ENCODE assay signal across 8 mouse cellular contexts in the genomic region with DNA sequence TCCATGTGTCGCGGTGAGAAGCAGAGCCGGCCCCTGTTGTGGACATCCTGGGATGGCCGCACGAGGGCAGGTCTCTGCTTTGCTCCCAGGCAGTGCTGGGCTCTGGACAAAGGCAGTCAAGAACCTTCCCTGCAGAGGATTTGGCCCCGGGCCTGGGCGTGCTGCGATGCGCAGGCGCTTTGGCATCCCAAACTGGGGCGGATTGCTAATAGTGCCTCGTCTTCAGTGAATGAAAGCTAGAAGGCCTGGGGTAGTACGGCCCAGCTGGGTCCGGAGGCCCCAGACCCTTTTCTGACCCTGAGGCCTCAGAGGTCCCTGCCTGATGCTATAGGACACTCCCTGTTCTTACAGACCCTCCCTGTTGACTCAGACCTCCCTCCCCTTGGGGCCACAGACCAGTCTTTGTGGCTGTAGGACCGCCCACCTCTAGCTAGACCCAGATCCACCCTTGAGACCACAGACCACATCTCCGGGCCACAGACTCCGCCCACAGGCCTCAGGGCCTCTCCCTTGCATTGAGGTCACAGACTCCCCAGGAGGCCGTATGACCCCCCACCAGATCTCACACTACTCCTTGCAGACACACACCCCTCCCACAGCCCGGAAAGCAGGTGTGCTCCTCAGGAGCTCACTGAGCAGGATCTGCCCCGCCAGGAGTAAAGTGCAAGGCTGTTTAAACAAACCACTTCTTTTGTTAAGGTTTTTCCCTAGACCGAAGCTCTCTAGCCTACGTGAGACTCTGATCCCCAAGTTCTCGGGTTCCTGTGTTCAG. TPM values are rescaled to one million over a fixed set of nuclear protein-coding genes. Genes with fewer than 3 reads are reported as not detected.
DNase-seq lines count a peak whose midpoint lies in the region; ATAC-seq and TF ChIP-seq lines count a peak whose summit lies in the region.

No protein-coding gene starts in this region.

- H3K27me3 ChIP-seq in hindbrain, embryonic 11.5 days (ENCODE audit: control insufficient read depth, insufficient read depth, low read length): peaks cover 2% of the 10 kb centered on the region; the same call in 1 of the 2 replicates
- H3K27me3 ChIP-seq in midbrain, embryonic 10.5 days (ENCODE audit: low read depth, poor library complexity, severe bottlenecking): peaks cover 26% of the 10 kb centered on the region
- H3K27me3 ChIP-seq in testis, adult 2 months (ENCODE audit: control insufficient read depth, insufficient read depth, low read length): no peaks in the 10 kb centered on the region

- DNase-seq in layer of hippocampus, adult 2 months (ENCODE audit: low spot score in 2 of 2): peak in 1 of 2 experiments; percentile 54
- no peak for DNase-seq in layer of hippocampus, adult 11-12 months (ENCODE audit: low spot score)
- peak; percentile 96 to 97 for DNase-seq in cerebellum, postnatal 10 days
- peak; percentile 88 for DNase-seq in gastrocnemius, adult 18-20 months (ENCODE audit: low spot score)
- peak; percentile 72 for DNase-seq in hindbrain, embryonic 11.5 days (ENCODE audit: low spot score)
- peak; percentile 20 to 41 for DNase-seq in left cerebral cortex, postnatal 25 days (ENCODE audit: low spot score in 2 of 2)
- peak; percentile 88 for DNase-seq in midbrain, embryonic 10.5 days (ENCODE audit: low spot score)

- intact Hi-C loops in left cerebral cortex, postnatal 25 days (cut with DNase I): no loop called here

- H3K9ac ChIP-seq in hindbrain, embryonic 11.5 days (ENCODE audit: low read depth, low read length): peak overlapping the region; percentile 13; the same call in 1 of the 2 replicates

- peak overlapping the region; percentile 28 for H3K4me2 ChIP-seq in hindbrain, embryonic 11.5 days (replicated peaks; ENCODE audit: low read depth, low read length)

- WGBS in hindbrain, embryonic 11.5 days: 4% methylated on average over 23 of the region's 23 CpGs
- 2% methylated on average over 23 of the region's 23 CpGs for WGBS in midbrain, embryonic 10.5 days

- TF ChIP-seq CTCF in layer of hippocampus, adult 2 months (conservative IDR thresholded peaks at IDR 0.05): peak; percentile 67
- TF ChIP-seq CTCF in testis, adult 2 months (IDR thresholded peaks at IDR 0.05; ENCODE audit: control insufficient read depth, insufficient read depth, insufficient replicate concordance, low read depth, low read length): peak; percentile 17; the same call in 1 of the 2 replicates

- peak; percentile 55 for ATAC-seq in hindbrain, embryonic 11.5 days (ENCODE audit: low FRiP score)

- peaks cover 18% of the 10 kb centered on the region for H3K4me1 ChIP-seq in hindbrain, embryonic 11.5 days (replicated peaks; ENCODE audit: control insufficient read depth, insufficient read depth, low read length)
- peaks cover 55% of the 10 kb centered on the region for H3K4me1 ChIP-seq in midbrain, embryonic 10.5 days
- peaks cover 8% of the 10 kb centered on the region for H3K4me1 ChIP-seq in testis, adult 2 months (ENCODE audit: control insufficient read depth, insufficient read depth, low read length)

- no peak for TF ChIP-seq POLR2A in testis, adult 2 months (IDR thresholded peaks at IDR 0.05; ENCODE audit: control insufficient read depth, low read depth, low read length)

- no peak overlapping the region for H3K27ac ChIP-seq in layer of hippocampus, adult 2 months
- no peak overlapping the region for H3K27ac ChIP-seq in hindbrain, embryonic 11.5 days (ENCODE audit: low read depth, low read length)
- H3K27ac ChIP-seq in midbrain, embryonic 10.5 days (replicated peaks): peak overlapping the region; percentile 86
- no peak overlapping the region for H3K27ac ChIP-seq in testis, adult 2 months (ENCODE audit: control insufficient read depth, insufficient read depth, low read depth, low read length)

- no peak overlapping the region; the same call in 1 of the 2 replicates for H3K4me3 ChIP-seq in layer of hippocampus, adult 2 months
- no peak overlapping the region for H3K4me3 ChIP-seq in hindbrain, embryonic 11.5 days (ENCODE audit: low read depth, low read length)
- peak overlapping the region; percentile 70 for H3K4me3 ChIP-seq in midbrain, embryonic 10.5 days
- no peak overlapping the region for H3K4me3 ChIP-seq in testis, adult 2 months (ENCODE audit: control insufficient read depth, low read depth, low read length)

- no peaks in the 10 kb centered on the region for H3K9me3 ChIP-seq in hindbrain, embryonic 11.5 days (ENCODE audit: control insufficient read depth, low read length)
- H3K9me3 ChIP-seq in midbrain, embryonic 10.5 days (replicated peaks): peaks cover 6% of the 10 kb centered on the region; the same call in 1 of the 2 replicates

- no peaks in the 10 kb centered on the region for H3K36me3 ChIP-seq in hindbrain, embryonic 11.5 days (ENCODE audit: control insufficient read depth, insufficient read depth, low read length)
- H3K36me3 ChIP-seq in midbrain, embryonic 10.5 days: no peaks in the 10 kb centered on the region
- H3K36me3 ChIP-seq in testis, adult 2 months (ENCODE audit: control insufficient read depth, insufficient read depth, low read length): no peaks in the 10 kb centered on the region

RNA-seq across cellular contexts. Expression of a gene that starts 1.4 kb away (rescaled TPM):
- 10 to 100 TPM; 13.7 to 17.8 TPM for total RNA-seq in layer of hippocampus, adult 2 months (2021)
- 10 to 100 TPM in 1 of 2 experiments, 1 to 10 TPM in 1; 9.0 to 12.1 TPM for total RNA-seq in gastrocnemius, adult 18-20 months (2021)
- polyA plus RNA-seq in hindbrain, embryonic 11.5 days (2014; fragmentation: Nextera tagmentation; extraction: Ambion mirVana): 25.7 and 29.6 TPM in 2 replicates
- 1 to 10 TPM; 7.2 to 8.6 TPM for total RNA-seq in left cerebral cortex, postnatal 25 days (2021)
- 26.3 and 30.9 TPM in 2 replicates for polyA plus RNA-seq in midbrain, embryonic 10.5 days (2016; fragmentation: Nextera tagmentation; extraction: Ambion mirVana)
- polyA plus RNA-seq in testis, adult 2 months (2012; rRNA removed): 9.5 and 13.1 TPM in 2 replicates

RNA-seq across cellular contexts. Expression of a gene that starts 49.2 kb away (rescaled TPM):
- 1 to 10 TPM; 1.6 to 2.4 TPM for total RNA-seq in layer of hippocampus, adult 2 months (2021)
- total RNA-seq in gastrocnemius, adult 18-20 months (2021): not detected
- 1.0 and 1.1 TPM in 2 replicates for polyA plus RNA-seq in hindbrain, embryonic 11.5 days (2014; fragmentation: Nextera tagmentation; extraction: Ambion mirVana)
- total RNA-seq in left cerebral cortex, postnatal 25 days (2021): under 1 TPM; 0.32 to 0.64 TPM
- 0.15 and 0.30 TPM in 2 replicates for polyA plus RNA-seq in midbrain, embryonic 10.5 days (2016; fragmentation: Nextera tagmentation; extraction: Ambion mirVana)
- 16.8 and 19.1 TPM in 2 replicates for polyA plus RNA-seq in testis, adult 2 months (2012; rRNA removed)
